Mouse (Mus musculus) mouse embryonic stem cell (cell line): ENCODE data around the gene Plscr3.
"Not testable (repeated sequence)": the region's sequence is repeated elsewhere in the genome, so short reads cannot be mapped to it uniquely, and the experiment has no call there.

Source experiments
- in situ Hi-C, 2 experiments: fragments of 300-500 bp; cut with MboI; formaldehyde crosslinking; loops; 1 replicate in 1 of 2; 3 replicates in 1 of 2; pipeline ENCODE4 v1.14.3; 2019 to 2020; ENCODE audit warnings: low sequenced_read_pairs in 2 of 2, low pct_unique_long_range_greater_than_20kb in 1 of 2, mixed read lengths in 1 of 2; ENCODE audit not compliant: unreplicated experiment in 1 of 2

Plscr3 gene

GRCm38 (mm10) chr11:69854680-69855079 lies 8.5 kb downstream of the Plscr3 start:
- in situ Hi-C loops, result no loop called here

GRCm38 (mm10) chr11:69855347-69855746 lies 9.2 kb downstream of the Plscr3 start:
- in situ Hi-C loops, result no loop called here

GRCm38 (mm10) chr11:69858113-69858998 lies 12.2 kb downstream of the Plscr3 start, which contains the start of gene Tnk1:
Gene Tnk1 (minus strand): TSS chr11:69858730.
- in situ Hi-C loops, result no loop called here

GRCm38 (mm10) chr11:69863729-69864128 lies 17.6 kb downstream of the Plscr3 start:
- in situ Hi-C loops, result not testable (repeated sequence)

GRCm38 (mm10) chr11:69864138-69864860 lies 18.1 kb downstream of the Plscr3 start:
- in situ Hi-C loops, result no loop called here

GRCm38 (mm10) chr11:69865561-69865960 lies 19.4 kb downstream of the Plscr3 start:
- in situ Hi-C loops, result no loop called here

- in situ Hi-C loops, result no loop called here
Observed at GRCm38 (mm10) chr11:69867335-69867734, 21.2 kb downstream of the Plscr3 start.

- in situ Hi-C loops, result loop anchor here in 1 of 2 experiments (10.0 kb wide), 1 partner anchor 56 kb away; the partner anchor contains the start of genes Gm39566 and Spem2
Observed at GRCm38 (mm10) chr11:69870289-69871069, 24.3 kb downstream of the Plscr3 start.

GRCm38 (mm10) chr11:69871822-69872221 lies 25.6 kb downstream of the Plscr3 start:
- in situ Hi-C loops, result loop anchor here in 1 of 2 experiments (10.0 kb wide), 1 partner anchor 57 kb away; the partner anchor contains the start of genes Gm39566 and Spem2

- in situ Hi-C loops, result loop anchor here in 1 of 2 experiments (10.0 kb wide), 1 partner anchor 58 kb away; the partner anchor contains the start of genes Gm39566 and Spem2
Observed at GRCm38 (mm10) chr11:69872451-69872850, 26.3 kb downstream of the Plscr3 start.

GRCm38 (mm10) chr11:69876186-69876585 lies 30.0 kb downstream of the Plscr3 start:
- in situ Hi-C loops, result loop anchor here (5.0 to 25.0 kb wide), 5 partner anchors 61 to 239 kb away; partner anchors contain the start of genes Fxr2 (in 1 of the 2), Gm39566 (in 1 of the 2), Spem2 (in 1 of the 2) and Tmem102 (in 1 of the 2)

GRCm38 (mm10) chr11:69876867-69877266 lies 30.7 kb downstream of the Plscr3 start:
- in situ Hi-C loops, result loop anchor here (5.0 to 25.0 kb wide), 5 partner anchors 62 to 240 kb away; partner anchors contain the start of genes Fxr2 (in 1 of the 2), Gm39566 (in 1 of the 2), Spem2 (in 1 of the 2) and Tmem102 (in 1 of the 2)

- in situ Hi-C loops, result loop anchor here (5.0 to 25.0 kb wide), 5 partner anchors 63 to 241 kb away; partner anchors contain the start of genes Fxr2 (in 1 of the 2), Gm39566 (in 1 of the 2), Spem2 (in 1 of the 2) and Tmem102 (in 1 of the 2)
Observed at GRCm38 (mm10) chr11:69877878-69878277, 31.7 kb downstream of the Plscr3 start, which contains the start of gene Tmem95. Gene Tmem95 (minus strand): TSS chr11:69878018.

GRCm38 (mm10) chr11:69878399-69878798 lies 32.2 kb downstream of the Plscr3 start:
- in situ Hi-C loops, result loop anchor here (5.0 to 25.0 kb wide), 5 partner anchors 64 to 241 kb away; partner anchors contain the start of genes Fxr2 (in 1 of the 2), Gm39566 (in 1 of the 2), Spem2 (in 1 of the 2) and Tmem102 (in 1 of the 2)

GRCm38 (mm10) chr11:69878952-69879351 lies 32.8 kb downstream of the Plscr3 start:
- in situ Hi-C loops, result loop anchor here (5.0 to 25.0 kb wide), 5 partner anchors 64 to 242 kb away; partner anchors contain the start of genes Fxr2 (in 1 of the 2), Gm39566 (in 1 of the 2), Spem2 (in 1 of the 2) and Tmem102 (in 1 of the 2)

GRCm38 (mm10) chr11:69879711-69880110 lies 33.5 kb downstream of the Plscr3 start:
- in situ Hi-C loops, result loop anchor here (5.0 to 25.0 kb wide), 5 partner anchors 65 to 242 kb away; partner anchors contain the start of genes Fxr2 (in 1 of the 2), Gm39566 (in 1 of the 2), Spem2 (in 1 of the 2) and Tmem102 (in 1 of the 2)

GRCm38 (mm10) chr11:69880506-69880852 lies 34.3 kb downstream of the Plscr3 start:
- in situ Hi-C loops, result loop anchor here in 1 of 2 experiments (25.0 kb wide), 1 partner anchor 243 kb away; the partner anchor contains the start of gene Fxr2
